Comparison of ENCODE assay signal across 16 mouse cellular contexts in genomic region chr8:88447844-88448535, GRCm38 (mm10).
DNase-seq lines count a peak whose midpoint lies in the region; ATAC-seq and TF ChIP-seq lines count a peak whose summit lies in the region.
"Had no signal": no experiment of that assay in that cellular context is flagged by ENCODE, and none has a peak within 500 bp of the region (broad histone marks: within the 10 kb centered on the region; RNA-seq: fewer than 3 reads in every experiment).

No protein-coding gene starts in this region.

- ATAC-seq in forebrain, embryonic 16.5 days, result peak; percentile 58; the same call in 1 of the 2 replicates
- peak; percentile 42; the same call in 1 of the 2 replicates for ATAC-seq in midbrain, postnatal 0 days (ENCODE audit: low FRiP score)
- ATAC-seq: intestine, embryonic 16.5 days had no signal

- H3K27me3 ChIP-seq in forebrain, embryonic 16.5 days (replicated peaks; ENCODE audit: control insufficient read depth, insufficient read depth, low read length), result peaks cover 13% of the 10 kb centered on the region
- H3K27me3 ChIP-seq in midbrain, postnatal 0 days (ENCODE audit: insufficient read depth, low read length), result peaks cover 10% of the 10 kb centered on the region; the same call in 1 of the 2 replicates

- 48% methylated on average over 8 of the region's 9 CpGs for WGBS in forebrain, embryonic 16.5 days
- 45% methylated on average over 8 of the region's 9 CpGs for WGBS in midbrain, postnatal 0 days

- intact Hi-C loops in left cerebral cortex, postnatal 4 days (cut with DNase I), result no loop called here

- H3K9ac ChIP-seq in forebrain, embryonic 16.5 days (replicated peaks; ENCODE audit: low read depth, low read length), result no peak overlapping the region
- no peak overlapping the region for H3K9ac ChIP-seq in midbrain, postnatal 0 days (replicated peaks; ENCODE audit: low read length, poor library complexity, severe bottlenecking)
- H3K9ac ChIP-seq: embryonic facial prominence, embryonic 13.5 days; lung, embryonic 14.5 days had no signal

- H3K9me3 ChIP-seq in forebrain, embryonic 16.5 days (ENCODE audit: control insufficient read depth, low read length), result no peaks in the 10 kb centered on the region
- H3K9me3 ChIP-seq in midbrain, postnatal 0 days (ENCODE audit: low read length), result no peaks in the 10 kb centered on the region
- H3K9me3 ChIP-seq: embryonic facial prominence, embryonic 13.5 days; G1E; heart, embryonic 10.5 days had no signal

- no peak overlapping the region for H3K4me2 ChIP-seq in forebrain, embryonic 16.5 days (ENCODE audit: low read length)
- H3K4me2 ChIP-seq in midbrain, postnatal 0 days (ENCODE audit: low read depth, low read length, poor library complexity, severe bottlenecking), result no peak overlapping the region
- H3K4me2 ChIP-seq: embryonic facial prominence, embryonic 13.5 days; liver, embryonic 11.5 days; lung, embryonic 14.5 days had no signal

- no peaks in the 10 kb centered on the region for H3K36me3 ChIP-seq in forebrain, embryonic 16.5 days (ENCODE audit: control insufficient read depth, insufficient read depth)
- H3K36me3 ChIP-seq in midbrain, postnatal 0 days (ENCODE audit: insufficient read depth, low read length), result no peaks in the 10 kb centered on the region
- H3K36me3 ChIP-seq: embryonic facial prominence, embryonic 13.5 days; G1E; heart, embryonic 10.5 days had no signal

- no peak for TF ChIP-seq CTCF in midbrain, postnatal 0 days (IDR thresholded peaks at IDR 0.05)

- peak; percentile 49 for DNase-seq in left cerebral cortex, postnatal 4 days
- DNase-seq in left cerebral cortex, adult 11 months (ENCODE audit: low spot score), result no peak
- peak; percentile 28 for DNase-seq in cerebellum, adult 9-10 months
- peak; percentile 33 for DNase-seq in midbrain, postnatal 0 days (ENCODE audit: low spot score)
- no peak for DNase-seq in c-Kit-positive CD71-positive TER-119-positive erythroid progenitor cells, embryonic 14.5 days (ENCODE audit: low spot score)
- no peak for DNase-seq in frontal cortex, postnatal 10 days (ENCODE audit: low spot score in 2 of 2)
- DNase-seq: gastrocnemius, postnatal 14 days; thymus, postnatal 4 days had no signal

- peaks cover 21% of the 10 kb centered on the region for H3K4me1 ChIP-seq in forebrain, embryonic 16.5 days (replicated peaks; ENCODE audit: control insufficient read depth, insufficient read depth, low read length)
- H3K4me1 ChIP-seq in midbrain, postnatal 0 days (ENCODE audit: insufficient read depth, low read length), result peaks cover 8% of the 10 kb centered on the region

- H3K27ac ChIP-seq in forebrain, embryonic 16.5 days (ENCODE audit: low read length), result no peak overlapping the region
- peak overlapping the region; percentile 59 for H3K27ac ChIP-seq in midbrain, postnatal 0 days (ENCODE audit: low read depth, low read length)
- H3K27ac ChIP-seq: embryonic facial prominence, embryonic 13.5 days; heart, embryonic 10.5 days; kidney, postnatal 0 days had no signal

- no peak overlapping the region for H3K4me3 ChIP-seq in forebrain, embryonic 16.5 days (replicated peaks; ENCODE audit: low read length)
- H3K4me3 ChIP-seq in midbrain, postnatal 0 days (ENCODE audit: low read depth, low read length), result no peak overlapping the region
- H3K4me3 ChIP-seq: embryonic facial prominence, embryonic 13.5 days; heart, embryonic 10.5 days had no signal

Comparison
In these comparisons a context has a peak if more than half of its experiments do, and no peak if none do; other contexts are left out.
1. DNase-seq: peak in left cerebral cortex, postnatal 4 days (single experiment), cerebellum, adult 9-10 months (single experiment) and midbrain, postnatal 0 days (single experiment); none in left cerebral cortex, adult 11 months (single experiment), c-Kit-positive CD71-positive TER-119-positive erythroid progenitor cells, embryonic 14.5 days (single experiment) and frontal cortex, postnatal 10 days (0 of 2).